Comparison of ENCODE assay signal across 14 mouse cellular contexts in genomic region chr17:73903121-73903520, GRCm38 (mm10).
"Had no signal": no experiment of that assay in that cellular context is flagged by ENCODE, and none has a peak within 500 bp of the region (broad histone marks: within the 10 kb centered on the region; RNA-seq: fewer than 3 reads in every experiment).

No protein-coding gene starts in this region.

- H3K36me3 ChIP-seq: limb, embryonic 15.5 days; midbrain, embryonic 12.5 days; neural tube, embryonic 13.5 days; stomach, embryonic 15.5 days had no signal

- H3K4me1 ChIP-seq: midbrain, embryonic 12.5 days; neural tube, embryonic 13.5 days; stomach, embryonic 15.5 days had no signal

- H3K9me3 ChIP-seq: limb, embryonic 15.5 days; midbrain, embryonic 12.5 days; neural tube, embryonic 13.5 days; stomach, embryonic 15.5 days had no signal

- H3K4me2 ChIP-seq: limb, embryonic 15.5 days; midbrain, embryonic 12.5 days; neural tube, embryonic 13.5 days; stomach, embryonic 15.5 days had no signal

- ATAC-seq: hindbrain, embryonic 16.5 days; intestine, postnatal 0 days; midbrain, embryonic 16.5 days had no signal

- H3K4me3 ChIP-seq: layer of hippocampus, adult 2 months; limb, embryonic 15.5 days; midbrain, embryonic 12.5 days; neural tube, embryonic 13.5 days; stomach, embryonic 15.5 days had no signal

- DNase-seq: left cerebral cortex, postnatal 4 days; lung, adult 18-20 months; retina, postnatal 1 day; thymus, adult 2 months; thymus, postnatal 36 days had no signal

- H3K9ac ChIP-seq: limb, embryonic 15.5 days; liver, embryonic 14.5 days; midbrain, embryonic 12.5 days; neural tube, embryonic 13.5 days; stomach, embryonic 15.5 days had no signal

- H3K27ac ChIP-seq: layer of hippocampus, adult 2 months; limb, embryonic 15.5 days; liver, embryonic 14.5 days; midbrain, embryonic 12.5 days; neural tube, embryonic 13.5 days; stomach, embryonic 15.5 days had no signal

- H3K27me3 ChIP-seq: limb, embryonic 15.5 days; midbrain, embryonic 12.5 days; neural tube, embryonic 13.5 days; stomach, embryonic 15.5 days had no signal
